Mouse (Mus musculus): ENCODE measurements around the gene Tor1aip2.

The Tor1aip2 gene

DNA sequence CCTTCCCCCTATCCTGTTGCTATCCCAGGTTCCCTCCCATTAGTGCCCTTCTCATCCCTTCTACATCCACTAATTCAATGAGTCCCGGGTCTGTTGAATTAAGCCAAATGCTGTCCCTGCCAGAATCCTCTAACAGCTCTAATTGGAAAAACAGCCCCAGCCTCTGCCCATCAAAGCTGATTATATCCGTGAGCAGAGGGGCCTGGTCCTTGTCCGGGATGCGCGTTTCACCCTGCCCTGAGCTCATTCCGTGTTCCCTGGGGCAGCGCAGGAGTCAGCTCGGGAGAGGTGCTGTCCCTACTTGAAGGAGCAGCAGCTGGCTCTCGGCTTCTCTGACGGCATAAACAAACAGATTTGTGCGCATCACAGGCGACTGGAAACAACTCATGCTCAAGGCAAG is 76.5 kb downstream of the Tor1aip2 start:
- no peak for DNase-seq

DNA sequence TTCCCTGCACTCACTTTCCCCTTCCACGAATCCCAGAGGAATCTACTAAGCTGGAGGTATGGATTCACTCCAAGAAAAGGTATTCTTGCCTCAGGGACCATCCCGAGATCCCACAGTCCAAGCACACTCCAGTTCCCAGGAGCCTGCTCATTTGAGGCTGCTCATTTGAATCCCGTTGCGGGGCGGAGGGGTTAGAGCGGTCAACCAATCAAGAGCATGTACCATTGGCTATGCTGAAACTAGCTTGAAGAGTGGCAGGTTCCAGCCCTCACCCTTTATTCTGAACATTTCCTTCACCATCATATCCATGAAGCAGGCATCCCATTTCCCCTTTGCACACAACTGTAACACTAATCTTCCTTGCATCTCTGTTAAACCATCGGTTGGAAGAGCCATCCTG is 76.9 kb downstream of the Tor1aip2 start:
- DNase-seq = no peak

DNA sequence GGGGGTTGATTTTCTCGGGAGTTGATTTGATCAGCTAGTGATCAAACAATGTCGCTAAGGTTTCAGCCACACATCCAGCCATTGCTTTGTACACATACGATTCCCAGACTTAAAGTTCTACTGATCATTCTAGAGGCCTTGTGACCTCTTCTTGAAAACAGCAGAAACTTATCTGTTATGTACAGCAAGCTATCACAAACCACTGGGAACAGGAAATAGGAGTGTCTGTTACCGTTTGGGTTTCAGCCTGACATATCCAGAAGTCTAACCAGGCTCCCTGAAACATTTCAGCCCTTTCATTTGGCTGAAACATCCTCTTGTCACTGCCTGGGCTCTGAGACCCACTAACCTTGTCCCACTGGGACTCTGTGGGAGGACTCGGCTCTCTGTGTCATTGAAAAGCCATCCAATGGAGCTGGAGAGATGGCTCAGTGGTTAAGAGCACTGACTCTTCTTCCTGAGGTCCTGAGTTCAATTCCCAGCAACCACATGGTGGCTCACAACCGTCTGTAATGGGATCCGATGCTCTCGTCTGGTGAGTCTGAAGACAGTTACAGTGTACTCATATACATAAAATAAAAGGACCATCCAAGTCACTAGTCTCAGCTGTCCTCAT is 78.8 kb downstream of the Tor1aip2 start:
- DNase-seq = no peak

DNA sequence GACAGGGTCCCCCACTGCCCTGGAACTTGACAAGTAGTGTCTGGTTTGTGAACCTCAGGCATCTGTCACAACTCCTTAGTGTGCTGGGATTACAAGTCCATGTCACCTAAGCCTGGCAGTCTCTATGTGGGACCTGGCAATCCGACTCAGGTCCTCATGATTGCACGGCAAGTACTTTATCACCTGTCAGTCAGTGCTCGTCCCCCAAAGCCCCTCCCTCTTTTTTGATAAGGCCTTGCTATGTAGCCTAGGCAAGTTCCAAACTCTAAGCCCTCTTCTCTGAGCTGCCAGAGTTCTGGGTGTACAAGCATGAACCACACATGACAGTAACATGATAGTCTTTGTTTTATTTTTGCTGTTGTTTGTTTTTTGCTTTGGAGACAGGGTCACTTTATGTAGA is 81.6 kb downstream of the Tor1aip2 start:
- no peak for DNase-seq

All from embryo, embryonic 11 days (tissue).